Mouse (Mus musculus) ZHBTc4 (cell line): Measurements from ENCODE around the gene Adamtsl3.

Source experiments
- DNase-seq: peaks from one replicate; pipeline ENCODE4 v3.0.0-alpha.2; 2011; ENCODE audit warnings: low read depth, low spot score

Adamtsl3 gene

GRCm38 (mm10) chr7:82648353-82649080, 313.0 kb downstream of the Adamtsl3 start, which contains the start of the genes Saxo2 and Efl1:
TSS of gene Saxo2 (minus strand) at chr7:82648528.
TSS of gene Efl1 (plus strand) at chr7:82648614.
- peak; percentile 98 for DNase-seq

DNA sequence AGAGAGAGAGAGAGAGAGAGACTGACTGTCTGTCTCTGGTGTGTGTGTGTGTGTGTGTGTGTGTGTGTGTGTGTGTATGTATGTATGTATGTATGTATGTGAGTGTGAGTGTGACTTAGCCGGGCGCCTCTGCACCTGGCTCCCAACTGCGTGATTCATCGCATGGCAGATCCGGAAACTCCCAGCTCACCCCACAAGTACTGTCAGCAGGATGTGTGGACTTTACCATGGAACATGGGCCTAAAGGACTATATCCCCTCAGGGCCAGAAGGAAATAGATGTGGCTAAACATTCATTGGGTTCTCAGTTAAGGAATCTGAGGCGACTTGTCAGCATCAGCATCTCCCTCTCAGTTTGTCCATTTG, 313.6 kb downstream of the Adamtsl3 start:
- DNase-seq = peak; percentile 19
